Mouse (Mus musculus): ENCODE data around the gene Atxn1. TPM values are rescaled to one million over a fixed set of nuclear protein-coding genes. Genes with fewer than 3 reads are reported as not detected.

Atxn1 gene
- total and polyA plus RNA-seq, 3 experiments = 8.0 to 13.1 (median 9.7) TPM

- dilution Hi-C loops (cut with MboI; ENCODE audit: extremely low pct_ligation_motif_present, extremely low pct_unique_long_range_greater_than_20kb, low sequenced_read_pairs) (no loop called here), in situ Hi-C loops (cut with MboI; ENCODE audit: low pct_ligation_motif_present, low pct_unique_long_range_greater_than_20kb, low sequenced_read_pairs) (no loop called here)
- no peak for TF ChIP-seq BHLHE40 (IDR thresholded peaks at IDR 0.05; ENCODE audit: low read depth, low read length)
- no peak for TF ChIP-seq SIN3A (IDR thresholded peaks at IDR 0.05; ENCODE audit: low read length)
- no peak for TF ChIP-seq CHD2 (IDR thresholded peaks at IDR 0.05; ENCODE audit: low read length)
- TF ChIP-seq E2F4 (IDR thresholded peaks at IDR 0.05; ENCODE audit: insufficient replicate concordance, low read depth, low read length) = no peak
- TF ChIP-seq USF1 (IDR thresholded peaks at IDR 0.05; ENCODE audit: low read depth, low read length) = no peak
- no peak for TF ChIP-seq NELFE (IDR thresholded peaks at IDR 0.05; ENCODE audit: low read depth, low read length)
- TF ChIP-seq HCFC1 (IDR thresholded peaks at IDR 0.05; ENCODE audit: low read depth, low read length) = no peak
- TF ChIP-seq RCOR1 (conservative IDR thresholded peaks at IDR 0.05; ENCODE audit: low read depth, low read length) = no peak
- peaks cover 0 to 4% of the 10 kb centered on the region in 2 experiments; a peak in 2 of 4 replicates for H3K4me1 ChIP-seq (ENCODE audit: control insufficient read depth in 1 of 2, insufficient read depth in 2 of 2)
- no peak for DNase-seq (ENCODE audit: extremely low read depth)
- H3K27ac ChIP-seq (ENCODE audit: insufficient read depth, low read depth) = no peak overlapping the region
- H3K79me2 ChIP-seq (replicated peaks; ENCODE audit: control insufficient read depth, extremely low read depth, insufficient read depth, poor library complexity, severe bottlenecking) = no peaks in the 10 kb centered on the region
- no peak overlapping the region for H3K4me3 ChIP-seq (replicated peaks in 1 of 3; ENCODE audit: low read depth in 2 of 3, low read length in 2 of 3, poor library complexity in 1 of 3)
- no peaks in the 10 kb centered on the region for H3K27me3 ChIP-seq (replicated peaks)
- no peaks in the 10 kb centered on the region for H3K9me3 ChIP-seq (replicated peaks; ENCODE audit: low read length)
- H3K36me3 ChIP-seq (replicated peaks in 1 of 2; ENCODE audit: control insufficient read depth in 1 of 2, insufficient read depth in 1 of 2, low read length in 1 of 2) = no peaks in the 10 kb centered on the region
- H3K4me2 ChIP-seq (ENCODE audit: insufficient read depth, low read depth, poor library complexity, severe bottlenecking) = no peak overlapping the region
- H3K9ac ChIP-seq (ENCODE audit: insufficient read depth, low read depth) = no peak overlapping the region
Measured at GRCm38 (mm10) chr13:45514832-45515422, 449.9 kb downstream of the Atxn1 start.

GRCm38 (mm10) chr13:45514115-45514514, 450.7 kb downstream of the Atxn1 start:
- in situ Hi-C loops (cut with MboI; ENCODE audit: low pct_ligation_motif_present, low pct_unique_long_range_greater_than_20kb, low sequenced_read_pairs) = no loop called here
- Histone ChIP-seq H3K4me3 (replicated peaks in 1 of 3; ENCODE audit: low read depth in 2 of 3, low read length in 2 of 3, poor library complexity in 1 of 3) (no peak overlapping the region), H3K4me1 (ENCODE audit: control insufficient read depth in 1 of 2, insufficient read depth in 2 of 2) (peaks cover 0 to 4% of the 10 kb centered on the region in 2 experiments; a peak in 2 of 4 replicates), H3K27me3 (replicated peaks) (no peaks in the 10 kb centered on the region), H3K9ac (ENCODE audit: insufficient read depth, low read depth) (no peak overlapping the region), H3K9me3 (replicated peaks; ENCODE audit: low read length) (no peaks in the 10 kb centered on the region), H3K27ac (ENCODE audit: insufficient read depth, low read depth) (no peak overlapping the region), H3K4me2 (ENCODE audit: insufficient read depth, low read depth, poor library complexity, severe bottlenecking) (no peak overlapping the region), H3K36me3 (replicated peaks in 1 of 2; ENCODE audit: control insufficient read depth in 1 of 2, insufficient read depth in 1 of 2, low read length in 1 of 2) (no peaks in the 10 kb centered on the region), H3K79me2 (replicated peaks; ENCODE audit: control insufficient read depth, extremely low read depth, insufficient read depth, poor library complexity, severe bottlenecking) (no peaks in the 10 kb centered on the region)
- TF ChIP-seq SMC3 (IDR thresholded peaks at IDR 0.05; ENCODE audit: low read depth, low read length) (no peak), CHD2 (IDR thresholded peaks at IDR 0.05; ENCODE audit: low read length) (no peak), RCOR1 (conservative IDR thresholded peaks at IDR 0.05; ENCODE audit: low read depth, low read length) (no peak), JUN (IDR thresholded peaks at IDR 0.05; ENCODE audit: insufficient read depth, low read depth, low read length) (no peak), MAZ (IDR thresholded peaks at IDR 0.05; ENCODE audit: low read depth, low read length) (no peak), USF1 (IDR thresholded peaks at IDR 0.05; ENCODE audit: low read depth, low read length) (no peak), MEF2A (IDR thresholded peaks at IDR 0.05; ENCODE audit: borderline replicate concordance, low read depth, low read length) (no peak), CHD1 (IDR thresholded peaks at IDR 0.05; ENCODE audit: low read depth, low read length) (no peak), ZKSCAN1 (IDR thresholded peaks at IDR 0.05; ENCODE audit: borderline replicate concordance, low read depth, low read length) (no peak), ZMIZ1 (IDR thresholded peaks at IDR 0.05; ENCODE audit: low read depth, low read length) (no peak), USF2 (conservative IDR thresholded peaks at IDR 0.05; ENCODE audit: low read depth, low read length) (no peak)
- dilution Hi-C loops (cut with MboI; ENCODE audit: extremely low pct_ligation_motif_present, extremely low pct_unique_long_range_greater_than_20kb, low sequenced_read_pairs) = no loop called here
- no peak for DNase-seq (ENCODE audit: extremely low read depth)
